Mouse (Mus musculus) right cerebral cortex, adult 2 months (tissue): ENCODE results near the gene Insm2.

Experiments
- DNase-seq, 2 experiments: peaks; one replicate each; pipeline ENCODE4 v3.0.0; 2021 to 2022; ENCODE audit warnings: low spot score in 2 of 2

The Insm2 gene

DNA sequence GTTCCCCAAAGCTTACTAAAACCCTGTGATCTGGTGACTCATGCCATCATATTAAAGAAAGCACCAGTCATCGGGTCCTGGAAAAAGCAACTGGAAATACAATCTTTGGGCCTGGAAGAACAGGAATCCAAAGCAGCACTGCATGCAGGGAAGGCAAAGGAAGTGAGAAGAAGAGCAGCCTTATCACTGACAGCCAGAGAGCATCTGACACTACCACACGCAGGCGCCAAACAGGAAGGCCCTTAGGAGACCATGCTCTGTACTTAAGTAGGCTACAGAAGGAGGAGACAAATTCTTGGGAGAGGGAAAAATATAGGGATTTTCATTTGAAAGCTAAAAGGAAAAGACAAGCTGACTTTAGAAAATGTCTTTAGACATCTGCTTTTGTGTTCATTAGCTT, 5.2 kb downstream of the Insm2 start:
- DNase-seq = no peak

DNA sequence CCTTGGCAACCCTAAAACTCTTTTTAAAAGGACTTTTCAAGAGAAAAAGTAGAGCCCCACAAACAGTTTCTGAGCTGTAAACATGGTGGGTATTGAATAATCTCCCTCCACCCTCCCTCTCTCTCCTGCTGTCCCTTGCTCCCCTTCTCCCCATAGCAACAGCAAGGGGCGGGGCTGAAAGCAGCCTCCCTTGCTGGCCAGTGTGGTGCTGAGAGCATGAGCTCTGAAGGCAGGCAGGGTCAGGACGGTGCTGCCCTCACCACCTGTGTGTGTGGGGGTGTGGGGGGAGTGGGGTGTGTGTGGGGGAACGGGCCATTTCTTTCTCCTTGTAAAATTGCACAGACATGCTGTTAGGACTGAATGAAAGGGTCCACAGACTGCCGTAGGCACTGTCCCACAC, 8.7 kb downstream of the Insm2 start:
- DNase-seq = no peak

DNA sequence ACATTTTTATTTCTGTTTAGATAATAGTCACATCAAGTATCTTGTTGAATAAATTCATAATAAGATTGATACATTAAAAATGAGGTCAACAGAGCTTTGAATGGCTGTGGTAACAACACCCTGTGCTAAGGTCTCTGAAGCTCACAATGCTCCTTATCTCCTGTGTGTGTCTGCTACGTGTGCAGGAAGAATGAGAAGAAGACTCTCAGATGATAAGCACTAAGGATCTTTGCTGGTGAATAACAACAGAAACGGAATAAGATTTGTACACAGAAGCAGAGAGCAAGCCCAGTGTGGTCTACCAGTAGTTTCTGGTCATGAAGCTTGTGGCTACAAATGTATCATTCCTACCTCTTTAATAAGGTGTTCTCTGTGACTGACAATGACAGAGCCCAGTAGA, 11.6 kb downstream of the Insm2 start:
- DNase-seq = no peak

DNA sequence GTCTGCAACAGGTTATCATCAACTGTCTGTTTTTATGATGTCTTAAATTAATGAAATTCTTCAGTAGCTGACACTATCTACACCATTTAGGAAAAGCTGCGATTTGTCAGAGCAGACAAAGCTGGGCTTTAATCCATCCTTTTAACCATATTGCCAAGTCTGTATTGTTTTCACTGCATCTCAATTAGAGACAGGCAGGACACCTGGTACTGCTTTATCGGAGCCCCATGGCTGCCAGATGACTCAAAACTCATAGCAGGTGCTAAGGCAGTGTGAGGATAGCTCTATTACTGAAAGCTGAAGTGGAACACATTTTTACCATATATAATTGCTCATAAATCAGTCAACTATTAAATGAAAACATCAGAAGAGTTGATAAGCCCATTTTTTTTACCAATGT, 21.1 kb downstream of the Insm2 start:
- DNase-seq = no peak

GRCm38 (mm10) chr12:55622615-55623245, 23.5 kb downstream of the Insm2 start:
- DNase-seq = no peak

DNA sequence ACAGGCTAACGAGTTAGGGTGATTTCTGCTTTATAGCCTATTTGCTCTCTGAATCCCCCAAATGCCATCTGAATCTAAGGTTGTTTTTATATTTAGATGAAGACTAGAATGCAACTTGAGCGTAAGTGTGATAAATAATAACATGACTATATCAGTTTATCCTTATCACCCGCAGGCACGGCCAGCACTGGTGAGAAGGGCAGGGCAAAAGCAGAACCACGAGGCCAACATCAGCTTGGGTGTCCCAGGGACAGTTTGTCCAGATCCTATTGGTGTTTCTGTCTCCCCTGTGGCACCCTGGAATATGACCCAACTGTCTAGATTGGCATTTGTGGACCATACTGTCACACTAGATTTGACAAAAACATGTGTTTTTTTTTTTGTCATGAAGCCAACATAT, 24.0 kb downstream of the Insm2 start:
- no peak for DNase-seq

GRCm38 (mm10) chr12:55626711-55627110, 27.5 kb downstream of the Insm2 start:
- DNase-seq = no peak

DNA sequence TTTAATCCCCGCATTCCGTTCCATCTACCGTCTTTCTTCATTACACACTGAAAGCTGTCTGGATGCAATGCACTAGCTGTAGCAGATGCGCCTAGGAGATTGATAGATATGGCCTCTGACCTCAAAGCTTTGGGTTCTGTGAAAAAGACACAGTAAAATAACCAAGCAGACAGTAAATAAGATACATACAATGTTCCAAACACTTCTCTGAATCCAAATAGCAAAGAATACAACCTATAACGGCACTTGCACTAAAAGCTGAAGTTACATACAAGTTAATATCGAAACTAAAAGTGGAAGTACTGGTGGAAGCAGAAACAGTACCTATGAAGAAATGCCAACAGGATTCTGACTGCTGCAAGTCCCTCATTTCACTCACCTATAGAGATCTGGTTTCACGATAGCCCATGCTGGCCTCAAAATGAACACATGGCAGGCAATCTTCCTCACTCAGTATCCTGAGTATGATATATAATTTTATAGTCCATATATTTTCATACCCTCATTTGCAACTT, 48.8 kb downstream of the Insm2 start:
- no peak for DNase-seq
